Mouse (Mus musculus) kidney, adult 2 months (tissue): Measurements from ENCODE around the gene Olfr509. TPM values are rescaled to one million over a fixed set of nuclear protein-coding genes. Genes with fewer than 3 reads are reported as not detected.
"Not testable (repeated sequence)": the region's sequence is repeated elsewhere in the genome, so short reads cannot be mapped to it uniquely, and the experiment has no call there.

ENCODE experiments used
- DNase-seq: peaks from one replicate; pipeline ENCODE4 v3.0.0; 2021
- H3K27ac ChIP-seq: fragments of 200-500 bp; 2 replicates; pipeline ENCODE4 v1.5.1; 2012; ENCODE audit warnings: low read depth, low read length, control low read depth, inconsistent platforms; ENCODE audit not compliant: insufficient read depth
- H3K27me3 ChIP-seq: fragments of 200-500 bp; replicated peaks from 2 replicates; pipeline ENCODE4 v1.6.1; 2012; ENCODE audit warnings: mild to moderate bottlenecking, moderate library complexity, low read length, inconsistent platforms; ENCODE audit not compliant: control insufficient read depth, insufficient read depth
- H3K36me3 ChIP-seq: fragments of 200-500 bp; 2 replicates; pipeline ENCODE4 v1.6.1; 2012; ENCODE audit warnings: mild to moderate bottlenecking, moderate library complexity, low read length, inconsistent platforms; ENCODE audit not compliant: control insufficient read depth, insufficient read depth
- H3K4me1 ChIP-seq: fragments of 200-500 bp; 2 replicates; pipeline ENCODE4 v1.6.1; 2011; ENCODE audit warnings: low read length; ENCODE audit not compliant: control insufficient read depth, insufficient read depth
- H3K4me3 ChIP-seq: fragments of 200-500 bp; 2 replicates; pipeline ENCODE4 v1.5.1; 2011; ENCODE audit warnings: mild to moderate bottlenecking, low read depth, low read length, control low read depth; ENCODE audit not compliant: insufficient read depth
- CTCF ChIP-seq: fragments of 200-500 bp; conservative IDR thresholded peaks from 2 replicates; pipeline ENCODE4 v1.5.1; 2011; ENCODE audit warnings: low read depth, mild to moderate bottlenecking, control low read depth, low read length, moderate library complexity, mixed read lengths; ENCODE audit not compliant: insufficient read depth, insufficient read length
- POLR2A ChIP-seq: fragments of 200-500 bp; IDR thresholded peaks from one replicate; pipeline ENCODE4 v1.6.1; 2011; ENCODE audit warnings: low read depth, low read length, control low read depth
- WGBS: fragments of 180-500 bp; shearing (Covaris S2); methylation state at CpG from one replicate; pipeline ENCODE4 v1.1.7; 2018; 5-methylcytosine and 5-hydroxymethylcytosine counted together
- polyA plus RNA-seq: library from polyadenylated mRNA; depleted of rRNA; stranded (reverse); fragments of >200 nt; gene quantifications from 2 replicates; pipeline ENCODE4 v1.2.3, GENCODE M21; 2012; rRNA removed

Gene Olfr509
- polyA plus RNA-seq, 1 experiment: not detected

GRCm38 (mm10) chr7:108614110-108614509 lies 37.6 kb downstream of the Olfr509 start:
- Histone ChIP-seq H3K36me3 (no peaks in the 10 kb centered on the region), H3K27ac (no peak overlapping the region), H3K27me3 (no peaks in the 10 kb centered on the region; the same call in 1 of the 2 replicates), H3K4me1 (no peaks in the 10 kb centered on the region), H3K4me3 (no peak overlapping the region)
- no peak for TF ChIP-seq CTCF
- TF ChIP-seq POLR2A: no peak
- 89% methylated on average over 2 of the region's 2 CpGs for WGBS
- DNase-seq: no peak

GRCm38 (mm10) chr7:108610487-108610886 lies 41.2 kb downstream of the Olfr509 start, which contains the start of gene Olfr506:
Gene Olfr506, plus strand, starts transcription at chr7:108610787.
- Histone ChIP-seq H3K27me3 (no peaks in the 10 kb centered on the region; the same call in 1 of the 2 replicates), H3K4me3 (no peak within 1 kb of the TSS), H3K27ac (no peak within 1 kb of the TSS), H3K36me3 (no peaks in the 10 kb centered on the region), H3K4me1 (no peaks in the 10 kb centered on the region)
- DNase-seq: no peak
- no peak for TF ChIP-seq POLR2A
- no peak for TF ChIP-seq CTCF

- not testable (repeated sequence) for H3K36me3 ChIP-seq, H3K4me1 ChIP-seq, H3K27ac ChIP-seq, H3K4me3 ChIP-seq, DNase-seq, H3K27me3 ChIP-seq
- 75% methylated on average over 3 of the region's 3 CpGs for WGBS
Measured at GRCm38 (mm10) chr7:108601916-108602315, 49.8 kb downstream of the Olfr509 start.

Other genes with a start within 250 kb of the Olfr509 start
- gene Olfr497, start 231.5 kb downstream of the Olfr509 start, polyA plus RNA-seq: not detected in 2 replicates
- gene Olfr498, start 186.6 kb downstream of the Olfr509 start, polyA plus RNA-seq: not detected in 2 replicates
- not detected in 2 replicates for gene Olfr502, start 126.8 kb downstream of the Olfr509 start, polyA plus RNA-seq
- gene Olfr503, start 107.4 kb downstream of the Olfr509 start, polyA plus RNA-seq: not detected in 2 replicates
- gene Olfr504, start 86.1 kb downstream of the Olfr509 start, polyA plus RNA-seq: not detected in 2 replicates
- not detected in 2 replicates for gene Olfr506, start 41.1 kb downstream of the Olfr509 start, polyA plus RNA-seq
- not detected in 2 replicates for gene Olfr507, start 30.1 kb downstream of the Olfr509 start, polyA plus RNA-seq
- not detected in 2 replicates for gene Olfr508, start 21.9 kb downstream of the Olfr509 start, polyA plus RNA-seq
- gene Olfr510, start 14.5 kb upstream of the Olfr509 start, polyA plus RNA-seq: not detected in 2 replicates
- not detected in 2 replicates for gene Olfr512, start 61.4 kb upstream of the Olfr509 start, polyA plus RNA-seq
- gene Olfr513, start 99.1 kb upstream of the Olfr509 start, polyA plus RNA-seq: not detected in 2 replicates
- gene Olfr514, start 174.1 kb upstream of the Olfr509 start, polyA plus RNA-seq: not detected in 2 replicates
- not detected in 2 replicates for gene Olfr516, start 198.6 kb upstream of the Olfr509 start, polyA plus RNA-seq
- gene Olfr517, start 220.5 kb upstream of the Olfr509 start, polyA plus RNA-seq: not detected in 2 replicates
- not detected in 2 replicates for gene Olfr518, start 233.1 kb upstream of the Olfr509 start, polyA plus RNA-seq
- gene Olfr519, start 242.5 kb upstream of the Olfr509 start, polyA plus RNA-seq: not detected in 2 replicates